Mouse (Mus musculus): Measurements from ENCODE around the gene Utp18. TPM values are rescaled to one million over a fixed set of nuclear protein-coding genes. Genes with fewer than 3 reads are reported as not detected.

The Utp18 gene
- polyA plus RNA-seq, 1 experiment from 2014 or later = 24.8 TPM

GRCm38 (mm10) chr11:93835800-93836199 lies 49.8 kb downstream of the Utp18 start:
- H3K27me3 ChIP-seq (ENCODE audit: insufficient read depth, low read length) = no peaks in the 10 kb centered on the region
- WGBS = 59% methylated on average over 2 of the region's 2 CpGs
- ATAC-seq (ENCODE audit: low FRiP score, low TSS enrichment) = no peak

GRCm38 (mm10) chr11:93829971-93830370 lies 55.6 kb downstream of the Utp18 start:
- no peak overlapping the region for H3K27ac ChIP-seq (ENCODE audit: low read length)
- H3K4me3 ChIP-seq (ENCODE audit: low read length) = no peak overlapping the region
- H3K9me3 ChIP-seq (ENCODE audit: low read length) = no peaks in the 10 kb centered on the region
- H3K36me3 ChIP-seq (ENCODE audit: insufficient read depth, low read length) = no peaks in the 10 kb centered on the region
- 92% methylated on average over 8 of the region's 8 CpGs for WGBS
- no peak for ATAC-seq (ENCODE audit: low FRiP score, low TSS enrichment)
- no peaks in the 10 kb centered on the region for H3K27me3 ChIP-seq (ENCODE audit: insufficient read depth, low read length)
- no peaks in the 10 kb centered on the region; the same call in 1 of the 2 replicates for H3K4me1 ChIP-seq (ENCODE audit: insufficient read depth, low read length)
- no peak overlapping the region for H3K4me2 ChIP-seq (replicated peaks; ENCODE audit: low read depth, low read length)
- no peak overlapping the region for H3K9ac ChIP-seq (replicated peaks; ENCODE audit: low read length)

More at GRCm38 (mm10) chr11:93835800-93836199, 49.8 kb downstream of the Utp18 start:
- Histone ChIP-seq H3K9me3 (ENCODE audit: low read length) (no peaks in the 10 kb centered on the region), H3K4me2 (replicated peaks; ENCODE audit: low read depth, low read length) (no peak overlapping the region), H3K9ac (replicated peaks; ENCODE audit: low read length) (no peak overlapping the region), H3K4me1 (ENCODE audit: insufficient read depth, low read length) (no peaks in the 10 kb centered on the region), H3K4me3 (ENCODE audit: low read length) (no peak overlapping the region), H3K36me3 (ENCODE audit: insufficient read depth, low read length) (no peaks in the 10 kb centered on the region), H3K27ac (ENCODE audit: low read length) (no peak overlapping the region)

- H3K4me1 ChIP-seq (ENCODE audit: insufficient read depth, low read length) = no peaks in the 10 kb centered on the region; the same call in 1 of the 2 replicates
- no peak for ATAC-seq (ENCODE audit: low FRiP score, low TSS enrichment)
- H3K27me3 ChIP-seq (ENCODE audit: insufficient read depth, low read length) = no peaks in the 10 kb centered on the region
- 78% methylated on average over 6 of the region's 6 CpGs for WGBS
- no peaks in the 10 kb centered on the region for H3K9me3 ChIP-seq (ENCODE audit: low read length)
- no peaks in the 10 kb centered on the region for H3K36me3 ChIP-seq (ENCODE audit: insufficient read depth, low read length)
- H3K4me2 ChIP-seq (replicated peaks; ENCODE audit: low read depth, low read length) = no peak overlapping the region
- H3K4me3 ChIP-seq (ENCODE audit: low read length) = no peak overlapping the region
- H3K9ac ChIP-seq (replicated peaks; ENCODE audit: low read length) = no peak overlapping the region
- no peak overlapping the region for H3K27ac ChIP-seq (ENCODE audit: low read length)
These were observed 56.3 kb downstream of the Utp18 start for GRCm38 (mm10) chr11:93829327-93829679.

DNA sequence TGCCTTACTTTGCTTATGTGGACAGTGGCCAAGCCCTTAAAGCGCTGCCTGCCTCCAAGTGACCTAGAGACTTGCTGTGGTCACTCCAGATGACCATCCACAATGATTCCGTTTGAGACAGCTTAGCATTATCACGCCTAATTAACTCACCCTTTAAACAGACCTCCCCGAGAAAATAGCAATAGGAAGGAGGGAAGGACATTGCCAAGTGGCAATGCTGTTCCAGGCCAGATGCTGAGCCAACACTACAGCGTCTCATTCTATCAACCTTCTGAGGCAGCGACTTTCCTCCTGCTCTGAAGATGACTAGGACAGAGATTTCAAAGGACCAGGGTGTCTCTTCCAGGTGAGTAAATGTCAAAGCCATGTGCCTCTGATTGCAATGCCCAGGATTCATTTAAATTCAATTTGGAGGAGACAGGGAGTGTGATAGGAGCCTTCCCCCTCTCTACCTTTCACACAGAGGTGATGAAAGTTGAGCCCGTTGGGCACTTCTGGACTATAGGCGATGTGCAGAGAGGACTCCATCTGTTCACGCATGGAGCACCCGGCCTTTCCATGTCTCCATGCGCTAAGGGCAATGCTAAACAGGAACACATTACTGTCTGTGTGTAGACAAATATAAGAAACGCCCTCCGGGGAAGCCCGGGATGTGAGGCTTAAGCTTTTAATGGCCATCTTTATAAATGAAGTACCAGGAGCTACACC lies 56.8 kb downstream of the Utp18 start:
- H3K4me2 ChIP-seq (replicated peaks; ENCODE audit: low read depth, low read length) = no peak overlapping the region
- no peaks in the 10 kb centered on the region for H3K27me3 ChIP-seq (ENCODE audit: insufficient read depth, low read length)
- 67% methylated on average over 14 of the region's 14 CpGs for WGBS
- H3K9me3 ChIP-seq (ENCODE audit: low read length) = no peaks in the 10 kb centered on the region
- ATAC-seq (ENCODE audit: low FRiP score, low TSS enrichment) = no peak
- H3K4me1 ChIP-seq (ENCODE audit: insufficient read depth, low read length) = no peaks in the 10 kb centered on the region; the same call in 1 of the 2 replicates
- no peak overlapping the region for H3K27ac ChIP-seq (ENCODE audit: low read length)
- no peaks in the 10 kb centered on the region for H3K36me3 ChIP-seq (ENCODE audit: insufficient read depth, low read length)
- H3K4me3 ChIP-seq (ENCODE audit: low read length) = no peak overlapping the region
- no peak overlapping the region for H3K9ac ChIP-seq (replicated peaks; ENCODE audit: low read length)

DNA sequence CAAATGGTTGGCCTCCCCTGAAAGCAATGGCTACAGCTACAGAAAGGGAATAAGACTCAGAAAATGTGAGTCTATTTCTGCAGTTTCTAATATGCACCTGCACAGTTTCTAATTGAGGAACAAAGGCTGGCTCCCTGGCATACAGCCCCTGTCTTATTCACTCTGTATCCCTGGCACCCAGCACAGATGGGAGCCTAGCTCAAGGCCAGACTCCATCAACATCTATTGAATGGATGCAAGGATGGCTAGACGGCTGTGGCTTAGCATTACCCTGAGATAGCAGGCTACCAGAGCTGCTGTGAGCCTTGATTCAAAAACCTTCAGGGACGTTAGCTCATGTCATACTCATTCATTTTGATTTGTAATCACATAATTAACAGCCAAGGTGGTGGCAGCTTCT lies 63.3 kb downstream of the Utp18 start:
- H3K4me1 ChIP-seq (ENCODE audit: insufficient read depth, low read length) = peaks cover 10% of the 10 kb centered on the region
- 54% methylated on average over 2 of the region's 2 CpGs for WGBS
- H3K9ac ChIP-seq (replicated peaks; ENCODE audit: low read length) = no peak overlapping the region
- no peak overlapping the region for H3K4me2 ChIP-seq (replicated peaks; ENCODE audit: low read depth, low read length)
- no peaks in the 10 kb centered on the region for H3K36me3 ChIP-seq (ENCODE audit: insufficient read depth, low read length)
- no peak for ATAC-seq (ENCODE audit: low FRiP score, low TSS enrichment)
- no peaks in the 10 kb centered on the region for H3K27me3 ChIP-seq (ENCODE audit: insufficient read depth, low read length)
- no peaks in the 10 kb centered on the region for H3K9me3 ChIP-seq (ENCODE audit: low read length)
- H3K4me3 ChIP-seq (ENCODE audit: low read length) = no peak overlapping the region
- no peak overlapping the region for H3K27ac ChIP-seq (ENCODE audit: low read length)

DNA sequence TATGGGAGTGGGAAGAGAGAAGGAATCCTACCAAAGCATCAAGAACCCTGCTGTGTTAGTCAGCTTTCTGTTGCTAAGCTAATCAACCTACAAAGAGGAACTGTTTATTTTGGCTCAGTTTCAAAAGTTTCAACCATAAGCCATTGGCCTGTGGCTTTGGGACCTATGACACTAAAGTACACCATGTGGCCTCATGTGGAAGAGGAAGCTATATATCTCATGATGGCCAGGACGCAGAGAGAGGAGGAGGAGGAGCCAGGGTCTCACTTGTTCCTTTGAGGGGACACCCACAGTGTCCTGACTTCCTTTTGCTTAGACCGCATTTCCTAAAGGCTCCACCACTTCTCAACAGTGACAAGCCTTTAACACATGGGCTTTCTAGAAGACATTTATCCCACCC lies 64.0 kb downstream of the Utp18 start:
- peak; percentile 90 for ATAC-seq (ENCODE audit: low FRiP score, low TSS enrichment)
- H3K4me1 ChIP-seq (ENCODE audit: insufficient read depth, low read length) = peaks cover 10% of the 10 kb centered on the region
- no peaks in the 10 kb centered on the region for H3K36me3 ChIP-seq (ENCODE audit: insufficient read depth, low read length)
- no peaks in the 10 kb centered on the region for H3K27me3 ChIP-seq (ENCODE audit: insufficient read depth, low read length)
- no peak overlapping the region for H3K4me3 ChIP-seq (ENCODE audit: low read length)
- no peak overlapping the region for H3K27ac ChIP-seq (ENCODE audit: low read length)
- H3K9ac ChIP-seq (replicated peaks; ENCODE audit: low read length) = no peak overlapping the region
- H3K4me2 ChIP-seq (replicated peaks; ENCODE audit: low read depth, low read length) = no peak overlapping the region
- no peaks in the 10 kb centered on the region for H3K9me3 ChIP-seq (ENCODE audit: low read length)
- 28% methylated on average over 2 of the region's 2 CpGs for WGBS

- Histone ChIP-seq H3K4me2 (replicated peaks; ENCODE audit: low read depth, low read length) (no peak overlapping the region), H3K4me1 (ENCODE audit: insufficient read depth, low read length) (peaks cover 10% of the 10 kb centered on the region), H3K9ac (replicated peaks; ENCODE audit: low read length) (no peak overlapping the region), H3K27ac (ENCODE audit: low read length) (no peak overlapping the region), H3K27me3 (ENCODE audit: insufficient read depth, low read length) (no peaks in the 10 kb centered on the region), H3K4me3 (ENCODE audit: low read length) (no peak overlapping the region), H3K9me3 (ENCODE audit: low read length) (no peaks in the 10 kb centered on the region), H3K36me3 (ENCODE audit: insufficient read depth, low read length) (no peaks in the 10 kb centered on the region)
- 17% methylated on average over 15 of the region's 15 CpGs for WGBS
- no peak for ATAC-seq (ENCODE audit: low FRiP score, low TSS enrichment)
These were observed 67.4 kb downstream of the Utp18 start for GRCm38 (mm10) chr11:93817966-93818738.

GRCm38 (mm10) chr11:93812955-93813354 lies 72.6 kb downstream of the Utp18 start:
- Histone ChIP-seq H3K4me3 (ENCODE audit: low read length) (no peak overlapping the region), H3K27ac (ENCODE audit: low read length) (no peak overlapping the region), H3K36me3 (ENCODE audit: insufficient read depth, low read length) (no peaks in the 10 kb centered on the region), H3K9me3 (ENCODE audit: low read length) (no peaks in the 10 kb centered on the region), H3K4me2 (replicated peaks; ENCODE audit: low read depth, low read length) (no peak overlapping the region), H3K27me3 (ENCODE audit: insufficient read depth, low read length) (no peaks in the 10 kb centered on the region), H3K9ac (replicated peaks; ENCODE audit: low read length) (no peak overlapping the region), H3K4me1 (ENCODE audit: insufficient read depth, low read length) (no peaks in the 10 kb centered on the region)
- 82% methylated on average over 4 of the region's 4 CpGs for WGBS
- no peak for ATAC-seq (ENCODE audit: low FRiP score, low TSS enrichment)

DNA sequence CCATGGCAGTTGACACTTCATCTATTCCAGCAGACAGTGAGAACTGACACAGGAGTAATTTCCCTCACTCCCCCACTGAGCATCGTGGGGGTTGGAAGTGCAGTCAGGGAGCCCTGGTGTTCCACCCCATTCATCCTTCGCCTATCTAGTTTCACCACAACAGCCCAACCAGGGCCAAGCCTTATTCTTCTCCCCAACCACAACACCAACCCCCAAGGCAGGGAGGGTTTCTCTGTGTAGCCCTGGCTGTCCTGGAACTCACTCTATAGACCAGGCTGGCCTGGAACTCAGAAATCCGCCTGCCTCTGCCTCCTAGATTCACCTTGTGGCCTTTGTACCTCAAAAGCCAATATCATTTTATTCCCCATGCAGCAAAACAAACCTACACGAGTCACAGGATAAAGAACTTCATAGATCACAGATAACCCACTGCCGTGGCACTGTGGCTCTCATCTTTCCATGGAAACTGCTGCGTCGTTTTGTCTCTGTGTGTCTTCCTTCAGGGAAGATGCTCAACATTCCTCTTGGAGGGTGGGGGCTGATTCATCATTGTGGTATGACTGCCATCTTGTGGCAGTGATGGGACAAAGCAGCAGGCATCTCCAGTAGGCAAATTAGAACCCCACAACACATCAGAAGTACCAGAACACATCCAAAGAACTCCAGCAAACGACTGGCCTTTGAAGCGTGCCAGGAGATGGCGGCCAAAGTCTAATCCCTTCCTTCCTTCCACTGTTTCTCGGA lies 73.3 kb downstream of the Utp18 start:
- Histone ChIP-seq H3K9ac (replicated peaks; ENCODE audit: low read length) (no peak overlapping the region), H3K27ac (ENCODE audit: low read length) (no peak overlapping the region), H3K27me3 (ENCODE audit: insufficient read depth, low read length) (no peaks in the 10 kb centered on the region), H3K4me3 (ENCODE audit: low read length) (no peak overlapping the region), H3K36me3 (ENCODE audit: insufficient read depth, low read length) (no peaks in the 10 kb centered on the region), H3K9me3 (ENCODE audit: low read length) (no peaks in the 10 kb centered on the region), H3K4me1 (ENCODE audit: insufficient read depth, low read length) (no peaks in the 10 kb centered on the region), H3K4me2 (replicated peaks; ENCODE audit: low read depth, low read length) (no peak overlapping the region)
- 32% methylated on average over 11 of the region's 11 CpGs for WGBS
- ATAC-seq (ENCODE audit: low FRiP score, low TSS enrichment) = 0 out of 2 replicates have a peak, but pooled peaks have one; percentile 49

Data from kidney, embryonic 16.5 days (tissue).